Mouse (Mus musculus) MEL (cell line): ENCODE results near the gene Fbp1.
A peak's percentile ranks its signal among the peaks of the same experiment; 100 is the strongest.
"Not testable (repeated sequence)": the region's sequence is repeated elsewhere in the genome, so short reads cannot be mapped to it uniquely, and the experiment has no call there.

Source experiments
- CTCF ChIP-seq, 3 experiments: IDR thresholded peaks in 2 of 3; conservative IDR thresholded peaks in 1 of 3; 2 replicates each; pipeline ENCODE4 v1.5.1; 2011 to 2012; ENCODE audit warnings: low read length in 3 of 3, low read depth in 2 of 3, mild to moderate bottlenecking in 2 of 3, improper control_type of control experiment in 1 of 3, inconsistent platforms in 1 of 3, mixed read lengths in 1 of 3, moderate library complexity in 1 of 3; ENCODE audit not compliant: control insufficient read depth in 1 of 3, insufficient read depth in 1 of 3, poor library complexity in 1 of 3, severe bottlenecking in 1 of 3
- EP300 ChIP-seq, 2 experiments: IDR thresholded peaks; 2 replicates each; pipeline ENCODE4 v1.6.1; 2011; ENCODE audit warnings: improper control_type of control experiment in 2 of 2, low read length in 2 of 2, low read depth in 1 of 2, mild to moderate bottlenecking in 1 of 2
- GABPA ChIP-seq: IDR thresholded peaks from 2 replicates; pipeline ENCODE4 v1.6.1; 2012; ENCODE audit warnings: low read depth, mild to moderate bottlenecking, inconsistent platforms, low read length, improper control_type of control experiment, moderate library complexity
- GATA1 ChIP-seq: IDR thresholded peaks from 2 replicates; pipeline ENCODE4 v1.6.1; 2011; ENCODE audit warnings: low read depth, low read length, improper control_type of control experiment
- NRF1 ChIP-seq: IDR thresholded peaks from 2 replicates; pipeline ENCODE4 v1.6.1; 2014; ENCODE audit warnings: low read depth, mild to moderate bottlenecking, inconsistent platforms, low read length, improper control_type of control experiment, moderate library complexity; ENCODE audit not compliant: poor library complexity, insufficient read depth, severe bottlenecking
- POLR2A ChIP-seq, 2 experiments: IDR thresholded peaks; 2 replicates each; pipeline ENCODE4 v1.6.1; 2011 to 2012; ENCODE audit warnings: low read length in 2 of 2, mild to moderate bottlenecking in 2 of 2, control low read depth in 1 of 2, improper control_type of control experiment in 1 of 2, low read depth in 1 of 2, moderate library complexity in 1 of 2; ENCODE audit not compliant: control insufficient read depth in 1 of 2, insufficient read depth in 1 of 2, poor library complexity in 1 of 2
- RCOR1 ChIP-seq: IDR thresholded peaks from 2 replicates; pipeline ENCODE4 v1.6.1; 2012; ENCODE audit warnings: low read depth, mild to moderate bottlenecking, inconsistent platforms, low read length, improper control_type of control experiment
- TCF12 ChIP-seq: IDR thresholded peaks from 2 replicates; pipeline ENCODE4 v1.6.1; 2014; ENCODE audit warnings: low read depth, mild to moderate bottlenecking, inconsistent platforms, low read length, improper control_type of control experiment, moderate library complexity
- USF1 ChIP-seq: IDR thresholded peaks from 2 replicates; pipeline ENCODE4 v1.6.1; 2014; ENCODE audit warnings: low read depth, mild to moderate bottlenecking, inconsistent platforms, low read length, improper control_type of control experiment, moderate library complexity

DNA sequence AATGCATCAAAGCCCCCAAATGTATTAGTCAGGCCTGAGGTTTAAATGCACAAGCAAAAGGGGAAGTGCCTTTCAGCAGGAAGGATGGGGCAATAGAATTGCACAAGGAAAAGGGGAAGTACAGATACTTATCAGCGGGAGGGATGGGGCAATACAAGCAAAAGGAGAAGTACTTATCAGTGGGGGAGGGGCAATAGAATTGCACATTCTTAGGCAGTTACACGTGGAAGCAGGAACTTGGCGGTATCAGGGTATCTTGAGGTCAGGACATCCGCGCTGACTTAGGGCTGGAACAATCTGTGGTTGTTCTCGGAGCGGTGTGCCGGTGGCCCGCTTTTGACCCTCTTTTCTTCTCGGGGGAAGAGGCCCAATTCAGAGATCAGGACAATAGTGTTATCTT lies 28.8 kb downstream of the Fbp1 start:
- TF ChIP-seq POLR2A (IDR thresholded peaks at IDR 0.05; ENCODE audit: control insufficient read depth in 1 of 2, insufficient read depth in 1 of 2, low read depth in 1 of 2, low read length in 2 of 2, poor library complexity in 1 of 2); GABPA; NRF1; USF1; CTCF (IDR thresholded peaks at IDR 0.05 in 2 of 3, conservative IDR thresholded peaks at IDR 0.05 in 1 of 3; ENCODE audit: control insufficient read depth in 1 of 3, insufficient read depth in 1 of 3, low read depth in 2 of 3, low read length in 3 of 3, poor library complexity in 1 of 3, severe bottlenecking in 1 of 3): not testable (repeated sequence)
- TF ChIP-seq RCOR1 = peak; percentile 87
- peak; percentile 92 for TF ChIP-seq GATA1
- peak; percentile 57 for TF ChIP-seq TCF12
- peak; percentile 91 to 93 for TF ChIP-seq EP300 (IDR thresholded peaks at IDR 0.05; ENCODE audit: low read depth in 1 of 2, low read length in 2 of 2)
